Mouse (Mus musculus) heart, adult 2 months (tissue): ENCODE measurements around the gene Sppl3.

ENCODE experiments used
- CTCF ChIP-seq: fragments of 200-600 bp; IDR thresholded peaks from 2 replicates; pipeline ENCODE4 v1.8.1; 2022; ENCODE audit warnings: antibody characterized with exemption, mild to moderate bottlenecking, moderate library complexity
- EP300 ChIP-seq: fragments of 200-500 bp; IDR thresholded peaks from 2 replicates; pipeline ENCODE4 v1.6.1; 2011; ENCODE audit warnings: low read depth, low read length, control low read depth; ENCODE audit not compliant: insufficient read depth
- POLR2A ChIP-seq: fragments of 200-500 bp; IDR thresholded peaks from 2 replicates; pipeline ENCODE4 v1.6.1; 2011; ENCODE audit warnings: mild to moderate bottlenecking, low read depth, low read length, control low read depth; ENCODE audit not compliant: insufficient read depth

DNA sequence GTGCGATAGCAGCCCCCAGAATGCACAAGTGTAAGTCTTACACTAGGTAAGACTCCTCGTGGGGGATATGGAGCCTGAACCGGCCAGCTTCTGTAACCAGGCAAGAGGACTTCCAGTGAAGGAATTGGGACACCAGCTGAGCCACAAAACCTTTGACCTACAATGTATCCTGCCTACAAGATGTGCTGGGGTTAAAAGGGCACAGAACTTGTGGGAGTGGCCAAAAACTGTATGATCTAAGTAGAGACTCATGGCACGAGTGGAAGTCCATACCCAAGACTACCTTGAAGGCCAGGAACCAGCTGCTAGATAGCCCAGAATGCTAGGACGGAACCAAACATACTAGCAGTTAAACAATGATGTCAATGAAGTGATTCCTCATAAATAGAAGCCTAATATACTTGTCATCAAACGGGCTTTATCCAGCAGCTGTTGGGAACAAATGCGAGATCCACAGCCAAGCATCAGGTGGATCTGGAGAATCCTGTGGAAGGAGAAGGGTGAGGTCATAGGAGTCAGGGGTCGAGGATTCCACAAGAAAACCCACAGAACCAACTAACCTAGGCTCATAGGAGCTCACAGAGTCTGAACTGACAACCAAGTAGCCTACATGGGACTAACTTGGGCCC is 49.2 kb downstream of the Sppl3 start:
- no peak for TF ChIP-seq EP300
- no peak for TF ChIP-seq CTCF
- no peak for TF ChIP-seq POLR2A
